Mouse (Mus musculus) kidney, adult 2 months (tissue): ENCODE measurements at regions not wholly inside any gene's neighbourhood (a gene's known extent, or its start where the extent isn't known, plus 50 kb on each side); places are given as distances from the start of the nearest gene placed in this dataset.
A peak's percentile ranks its signal among the peaks of the same experiment; 100 is the strongest.

ENCODE experiments used
- CTCF ChIP-seq: fragments of 200-500 bp; conservative IDR thresholded peaks from 2 replicates; pipeline ENCODE4 v1.5.1; 2011; ENCODE audit warnings: low read depth, mild to moderate bottlenecking, control low read depth, low read length, moderate library complexity, mixed read lengths; ENCODE audit not compliant: insufficient read depth, insufficient read length
- POLR2A ChIP-seq: fragments of 200-500 bp; IDR thresholded peaks from one replicate; pipeline ENCODE4 v1.6.1; 2011; ENCODE audit warnings: low read depth, low read length, control low read depth

DNA sequence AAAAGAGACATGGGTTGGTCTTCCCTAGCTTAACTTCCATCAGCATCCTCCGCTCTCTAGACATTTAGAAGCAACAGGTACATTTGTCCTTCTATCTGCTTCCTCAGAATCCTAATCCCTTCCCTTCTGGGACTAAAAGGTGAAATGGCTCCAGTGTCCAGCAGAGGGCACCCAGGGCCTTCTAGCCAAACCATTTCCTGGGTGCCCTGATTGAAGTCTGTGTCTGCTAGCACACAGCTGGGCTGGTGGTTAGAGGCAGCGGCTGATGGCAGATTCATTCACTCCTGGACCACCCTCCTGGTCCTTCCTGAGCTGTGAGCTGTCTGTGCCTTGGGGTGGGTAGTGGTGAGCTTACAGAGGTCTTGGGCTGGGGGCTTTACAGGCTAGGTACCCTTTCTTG lies 76.5 kb upstream of the Col13a1 start:
- TF ChIP-seq POLR2A: no peak
- TF ChIP-seq CTCF: peak; percentile 76
